Mouse (Mus musculus) bone marrow macrophage, adult 2 months (primary cell): ENCODE data around the gene Zfp281.

Source experiments
- CTCF ChIP-seq: IDR thresholded peaks from 2 replicates; pipeline ENCODE4 v1.5.1; 2012; ENCODE audit warnings: low read depth, mild to moderate bottlenecking, low read length, moderate library complexity
- POLR2A ChIP-seq: IDR thresholded peaks from 2 replicates; pipeline ENCODE4 v1.6.1; 2012; ENCODE audit warnings: mild to moderate bottlenecking, low read depth, low read length, borderline replicate concordance

DNA sequence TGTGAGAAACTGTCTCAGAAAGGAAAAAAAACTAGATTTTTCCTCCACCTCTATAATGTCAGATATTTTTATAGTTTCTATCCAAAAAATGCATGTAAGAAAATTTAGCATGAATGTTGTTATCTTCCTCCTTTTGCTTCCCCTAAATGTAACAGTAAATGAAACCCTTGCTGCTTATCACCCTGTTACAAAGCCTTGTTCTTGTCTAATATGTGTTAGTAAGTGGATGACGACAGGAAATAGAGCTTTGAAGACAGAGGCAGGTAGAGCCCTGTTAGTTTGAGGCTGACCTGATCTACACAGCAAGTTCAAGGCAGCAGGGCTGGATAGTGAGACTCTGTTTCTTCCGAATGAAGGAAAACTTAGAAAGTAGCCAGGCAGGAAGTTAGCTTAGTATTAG lies 14.5 kb downstream of the Zfp281 start:
- TF ChIP-seq CTCF (no peak), POLR2A (no peak)
